Mouse (Mus musculus) embryo, embryonic 11 days (tissue): ENCODE measurements around the gene Ccl19.
"Not testable (repeated sequence)": the region's sequence is repeated elsewhere in the genome, so short reads cannot be mapped to it uniquely, and the experiment has no call there.

Experiments
- DNase-seq: peaks from one replicate; pipeline ENCODE4 v3.0.0-alpha.2; 2015

Gene Ccl19

DNA sequence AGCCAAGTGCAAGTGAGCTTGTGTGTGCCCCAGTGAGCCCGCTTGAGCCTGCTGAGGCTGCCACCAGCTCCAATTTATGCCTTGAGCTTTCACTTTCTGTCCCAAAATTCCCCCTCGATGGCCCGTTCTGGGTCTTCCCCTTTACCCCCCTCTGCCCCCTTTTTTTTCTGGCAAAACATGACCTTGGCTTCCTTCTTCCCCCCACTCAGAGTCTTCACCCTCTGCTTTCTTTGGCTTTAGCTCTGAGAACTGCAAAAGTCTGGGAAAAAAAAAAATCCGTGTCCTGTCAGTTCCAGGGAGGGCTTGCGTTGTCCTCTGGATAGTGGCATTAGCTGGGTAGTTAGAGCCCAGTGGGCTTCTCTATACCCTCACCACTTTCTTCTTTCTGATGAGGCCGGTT, at the start of gene Ccl19:
Gene Ccl19, minus strand, starts transcription at position 101 of the 400 bp plus-strand sequence.
- not testable (repeated sequence) for DNase-seq

DNA sequence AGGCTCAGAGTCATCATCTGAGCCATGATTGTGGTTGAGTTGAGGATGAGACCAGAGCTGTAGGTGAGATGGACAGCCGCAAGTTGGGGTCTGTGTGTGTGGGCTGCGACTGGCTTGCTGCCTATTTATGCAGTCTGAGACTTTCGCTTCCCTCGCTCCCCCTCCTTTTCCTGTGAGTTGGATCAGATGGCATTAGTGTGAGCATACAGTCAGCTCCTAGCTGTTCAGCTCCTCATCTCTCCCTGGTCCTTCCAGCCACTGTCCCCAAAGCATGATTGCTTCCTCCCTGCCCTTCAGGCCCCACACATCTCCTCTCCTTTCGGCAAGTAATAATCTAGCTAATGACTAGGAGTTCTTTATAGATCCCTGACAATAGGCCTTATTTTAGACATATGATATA, 17.5 kb upstream of the Ccl19 start, which contains the start of gene Ccl21a:
Gene Ccl21a, minus strand, starts transcription at position 101 of the 400 bp plus-strand sequence.
- not testable (repeated sequence) for DNase-seq

- not testable (repeated sequence) for DNase-seq
These were observed 21.1 kb downstream of the Ccl19 start, which contains the start of gene 4930578G10Rik for GRCm38 (mm10) chr4:42735245-42735644. 4930578G10Rik (plus strand) TSS chr4:42735545.
